ENCODE assay signal across 9 mouse cellular contexts in genomic region chr9:121641235-121641915, GRCm38 (mm10). TPM values are rescaled to one million over a fixed set of nuclear protein-coding genes. Genes with fewer than 3 reads are reported as not detected.
DNase-seq lines count a peak whose midpoint lies in the region; ATAC-seq lines count a peak whose summit lies in the region.
"Had no signal": no experiment of that assay in that cellular context is flagged by ENCODE, and none has a peak within 500 bp of the region (broad histone marks: within the 10 kb centered on the region; RNA-seq: fewer than 3 reads in every experiment).

No protein-coding gene starts in this region.

- 13% methylated on average over 27 of the region's 27 CpGs for WGBS in hindbrain, embryonic 11.5 days
- WGBS in liver, embryonic 13.5 days (ENCODE audit: insufficient replicate concordance), result 12% methylated on average over 27 of the region's 27 CpGs
- WGBS in neural tube, embryonic 14.5 days, result 14% methylated on average over 27 of the region's 27 CpGs

- no peaks in the 10 kb centered on the region for H3K36me3 ChIP-seq in hindbrain, embryonic 11.5 days (ENCODE audit: control insufficient read depth, insufficient read depth, low read length)
- H3K36me3 ChIP-seq in liver, embryonic 13.5 days, result no peaks in the 10 kb centered on the region
- no peaks in the 10 kb centered on the region for H3K36me3 ChIP-seq in neural tube, embryonic 14.5 days (ENCODE audit: control insufficient read depth, insufficient read depth, low read length)

- no peak overlapping the region for H3K27ac ChIP-seq in hindbrain, embryonic 11.5 days (ENCODE audit: low read depth, low read length)
- no peak overlapping the region for H3K27ac ChIP-seq in liver, embryonic 13.5 days
- H3K27ac ChIP-seq in neural tube, embryonic 14.5 days (ENCODE audit: low read depth, low read length), result no peak overlapping the region

- H3K4me2 ChIP-seq in hindbrain, embryonic 11.5 days (replicated peaks; ENCODE audit: low read depth, low read length), result peak overlapping the region; percentile 83
- peak overlapping the region; percentile 65 for H3K4me2 ChIP-seq in liver, embryonic 13.5 days
- peak overlapping the region; percentile 83 for H3K4me2 ChIP-seq in neural tube, embryonic 14.5 days (ENCODE audit: low read depth, low read length)

- peak; percentile 30 for DNase-seq in layer of hippocampus, postnatal 36 days
- no peak for DNase-seq in layer of hippocampus, adult 9-11 months
- DNase-seq in embryo, embryonic 11 days, result peak; percentile 53
- DNase-seq in hindbrain, embryonic 11.5 days (ENCODE audit: low spot score), result peak; percentile 47
- no peak for DNase-seq in liver, embryonic 13.5 days
- DNase-seq in gastrocnemius, postnatal 36 days, result no peak
- DNase-seq in layer of hippocampus, postnatal 14 days (ENCODE audit: low spot score in 2 of 2), result no peak

- peak overlapping the region; percentile 15; the same call in 1 of the 2 replicates for H3K9ac ChIP-seq in hindbrain, embryonic 11.5 days (ENCODE audit: low read depth, low read length)
- no peak overlapping the region for H3K9ac ChIP-seq in liver, embryonic 13.5 days
- peak overlapping the region; percentile 30 for H3K9ac ChIP-seq in neural tube, embryonic 14.5 days (replicated peaks; ENCODE audit: low read depth, low read length)

- ATAC-seq in hindbrain, embryonic 11.5 days (ENCODE audit: low FRiP score), result peak; percentile 36; the same call in 1 of the 2 replicates
- no peak for ATAC-seq in liver, embryonic 13.5 days (ENCODE audit: low read depth)
- no peak for ATAC-seq in neural tube, embryonic 14.5 days (ENCODE audit: low read depth)

- H3K27me3 ChIP-seq in hindbrain, embryonic 11.5 days (ENCODE audit: control insufficient read depth, insufficient read depth, low read length), result peaks cover 42% of the 10 kb centered on the region
- H3K27me3 ChIP-seq in liver, embryonic 13.5 days, result peaks cover 68% of the 10 kb centered on the region
- peaks cover 22% of the 10 kb centered on the region for H3K27me3 ChIP-seq in neural tube, embryonic 14.5 days (ENCODE audit: control insufficient read depth, insufficient read depth, low read length)

- no peaks in the 10 kb centered on the region for H3K9me3 ChIP-seq in hindbrain, embryonic 11.5 days (ENCODE audit: control insufficient read depth, low read length)
- no peaks in the 10 kb centered on the region for H3K9me3 ChIP-seq in liver, embryonic 13.5 days (replicated peaks)
- H3K9me3 ChIP-seq in neural tube, embryonic 14.5 days (ENCODE audit: control insufficient read depth, low read length), result no peaks in the 10 kb centered on the region

- peaks cover 9% of the 10 kb centered on the region for H3K4me1 ChIP-seq in hindbrain, embryonic 11.5 days (replicated peaks; ENCODE audit: control insufficient read depth, insufficient read depth, low read length)
- H3K4me1 ChIP-seq in liver, embryonic 13.5 days (replicated peaks), result peaks cover 21% of the 10 kb centered on the region
- H3K4me1 ChIP-seq in neural tube, embryonic 14.5 days (ENCODE audit: control insufficient read depth, insufficient read depth, low read length), result peaks cover 6% of the 10 kb centered on the region; the same call in 1 of the 2 replicates

- intact Hi-C loops in gastrocnemius, postnatal 36 days (cut with DNase I), result no loop called here

- peak overlapping the region; percentile 43 for H3K4me3 ChIP-seq in hindbrain, embryonic 11.5 days (ENCODE audit: low read depth, low read length)
- H3K4me3 ChIP-seq in liver, embryonic 13.5 days (replicated peaks), result peak overlapping the region; percentile 15; the same call in 1 of the 2 replicates
- peak overlapping the region; percentile 42 for H3K4me3 ChIP-seq in neural tube, embryonic 14.5 days (ENCODE audit: low read depth, low read length)

RNA-seq across cellular contexts. Expression of gene Lyzl4, which starts 0.5 kb away (rescaled TPM):
- 1 to 10 TPM in 1 of 2 experiments, under 1 TPM in 1; 0.37 to 1.6 TPM for total RNA-seq in layer of hippocampus, postnatal 36 days (2021)
- 0.25 TPM in 1 of 2 replicates, not detected in the other for polyA plus RNA-seq in hindbrain, embryonic 11.5 days (2014; fragmentation: Nextera tagmentation; extraction: Ambion mirVana)
- polyA plus RNA-seq in liver, embryonic 13.5 days (2015; fragmentation: Nextera tagmentation; extraction: Ambion mirVana), result 0.14 TPM in 1 of 2 replicates, not detected in the other
- not detected in 2 replicates for polyA plus RNA-seq in neural tube, embryonic 14.5 days (2014; fragmentation: Nextera tagmentation; extraction: Ambion mirVana)
- not detected for total RNA-seq in gastrocnemius, postnatal 36 days (2021)
- total RNA-seq in layer of hippocampus, postnatal 14 days (2021), result 1 to 10 TPM in 1 of 2 experiments, under 1 TPM in 1; 0.69 to 1.3 TPM
- total RNA-seq: heart, postnatal 36 days had no signal

RNA-seq across cellular contexts. Expression of gene Vipr1, which starts 1.1 kb away (rescaled TPM):
- 10 to 100 TPM; 15.0 to 18.7 TPM for total RNA-seq in layer of hippocampus, postnatal 36 days (2021)
- polyA plus RNA-seq in hindbrain, embryonic 11.5 days (2014; fragmentation: Nextera tagmentation; extraction: Ambion mirVana), result 0.57 and 0.67 TPM in 2 replicates
- 0.27 and 0.29 TPM in 2 replicates for polyA plus RNA-seq in liver, embryonic 13.5 days (2015; fragmentation: Nextera tagmentation; extraction: Ambion mirVana)
- polyA plus RNA-seq in neural tube, embryonic 14.5 days (2014; fragmentation: Nextera tagmentation; extraction: Ambion mirVana), result 0.20 and 1.1 TPM in 2 replicates
- 1 to 10 TPM; 1.8 to 4.5 TPM for total RNA-seq in gastrocnemius, postnatal 36 days (2021)
- 10 to 100 TPM; 10.6 TPM for total RNA-seq in layer of hippocampus, postnatal 14 days (2021)

Comparison
In these comparisons a context has a peak if more than half of its experiments do, and no peak if none do; other contexts are left out.
1. DNase-seq: peak in layer of hippocampus, postnatal 36 days (2 of 2), embryo, embryonic 11 days (single experiment) and hindbrain, embryonic 11.5 days (single experiment); none in layer of hippocampus, adult 9-11 months (single experiment), liver, embryonic 13.5 days (single experiment), gastrocnemius, postnatal 36 days (0 of 2) and layer of hippocampus, postnatal 14 days (0 of 2).
2. Peak in every context shown above with its lines, with median percentiles within 50 percentile points of each other: H3K4me2 ChIP-seq and H3K4me3 ChIP-seq.